Mouse (Mus musculus) E14TG2a.4 (cell line): ENCODE measurements around the gene Gm42715.

Experiments used
- CTCF ChIP-seq: conservative IDR thresholded peaks from 2 replicates; pipeline ENCODE4 v1.5.1; 2014; ENCODE audit warnings: low read length
- NANOG ChIP-seq: IDR thresholded peaks from 2 replicates; pipeline ENCODE4 v1.6.1; 2014; ENCODE audit warnings: borderline replicate concordance, low read length, mixed read lengths
- POU5F1 ChIP-seq: IDR thresholded peaks from 2 replicates; pipeline ENCODE4 v1.6.1; 2014; ENCODE audit warnings: low read length, borderline replicate concordance

GRCm38 (mm10) chr7:127573503-127574008, 54.2 kb downstream of the Gm42715 start:
- TF ChIP-seq CTCF (no peak), POU5F1 (no peak), NANOG (no peak)
